Mouse (Mus musculus): ENCODE measurements around the gene Gpr143. TPM values are rescaled to one million over a fixed set of nuclear protein-coding genes. Genes with fewer than 3 reads are reported as not detected.
"Not testable (repeated sequence)": the region's sequence is repeated elsewhere in the genome, so short reads cannot be mapped to it uniquely, and the experiment has no call there.

The Gpr143 gene
- total RNA-seq, 1 experiment, result 0.67 TPM

DNA sequence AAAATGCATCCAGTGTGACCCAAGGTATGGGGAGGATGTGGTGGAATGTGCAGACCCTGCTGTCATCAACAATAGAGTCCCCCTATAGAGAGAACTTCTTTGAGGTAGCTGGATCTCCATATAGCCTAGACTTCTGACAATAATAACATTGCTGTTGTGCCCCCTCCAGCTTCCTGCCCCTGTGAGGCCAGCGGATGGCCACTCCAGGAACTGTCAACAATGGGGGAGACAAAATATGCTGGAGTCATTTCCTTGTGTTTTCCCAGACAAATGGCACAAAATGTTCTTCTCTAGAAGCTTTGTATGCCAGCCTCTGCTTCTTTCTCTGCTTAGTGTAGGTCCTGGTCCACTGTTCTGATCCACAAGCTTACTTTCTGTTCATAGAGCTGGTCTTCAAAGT, 6.4 kb downstream of the Gpr143 start:
- DNase-seq (ENCODE audit: low read depth, low spot score), result no peak
- Histone ChIP-seq H3K9me3 (ENCODE audit: control insufficient read depth, insufficient read depth, low read depth, low read length) (no peaks in the 10 kb centered on the region), H3K9ac (ENCODE audit: insufficient read depth, low read depth, low read length, poor library complexity, severe bottlenecking) (no peak overlapping the region), H3K4me3 (ENCODE audit: insufficient read depth in 1 of 2, low read depth in 1 of 2, low read length in 2 of 2, poor library complexity in 1 of 2, severe bottlenecking in 1 of 2) (no peak overlapping the region), H3K27ac (ENCODE audit: insufficient read depth, low read depth, low read length, poor library complexity, severe bottlenecking) (no peak overlapping the region), H3K4me1 (ENCODE audit: control insufficient read depth in 2 of 2, insufficient read depth in 2 of 2, low read length in 2 of 2, poor library complexity in 1 of 2) (no peaks in the 10 kb centered on the region), H3K36me3 (ENCODE audit: control insufficient read depth, insufficient read depth, low read length, poor library complexity, severe bottlenecking) (no peaks in the 10 kb centered on the region)
- no peak for TF ChIP-seq ZNF384 (IDR thresholded peaks at IDR 0.05; ENCODE audit: low read depth, low read length)
- no peak for TF ChIP-seq CHD2 (IDR thresholded peaks at IDR 0.05; ENCODE audit: low read depth, low read length)
- no peak for TF ChIP-seq HCFC1 (IDR thresholded peaks at IDR 0.05; ENCODE audit: borderline replicate concordance, insufficient read depth, low read length)
- no peak for TF ChIP-seq MAFK (IDR thresholded peaks at IDR 0.05; ENCODE audit: insufficient read depth, low read depth, low read length)
- TF ChIP-seq ZC3H11A (IDR thresholded peaks at IDR 0.05; ENCODE audit: borderline replicate concordance, low read depth, low read length), result no peak
- in situ Hi-C loops (cut with MboI; ENCODE audit: low sequenced_read_pairs in 2 of 2, unreplicated experiment in 2 of 2), result no loop called here

DNA sequence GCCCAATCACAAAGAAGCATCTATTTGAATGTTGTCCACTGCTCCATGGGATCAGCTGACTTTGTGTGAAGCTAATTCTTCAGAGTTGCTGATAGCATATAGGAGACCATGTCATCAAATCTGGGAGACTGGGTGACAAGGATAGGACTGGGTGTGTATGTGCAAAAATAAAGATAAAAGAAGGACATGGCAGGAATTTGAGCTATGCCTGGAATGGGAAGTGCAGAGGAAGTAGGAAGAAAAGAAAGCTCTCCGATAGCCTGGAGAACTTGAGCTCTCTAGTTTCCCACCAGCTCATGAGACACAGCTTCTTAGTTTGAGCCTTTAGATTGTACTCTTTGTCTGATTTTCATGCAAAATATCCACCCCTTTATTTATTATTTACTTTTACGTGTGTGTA, 6.9 kb downstream of the Gpr143 start:
- H3K4me1 ChIP-seq (ENCODE audit: control insufficient read depth in 2 of 2, insufficient read depth in 2 of 2, low read length in 2 of 2, poor library complexity in 1 of 2), result no peaks in the 10 kb centered on the region
- no peak for DNase-seq (ENCODE audit: low read depth, low spot score)
- no peaks in the 10 kb centered on the region for H3K9me3 ChIP-seq (ENCODE audit: control insufficient read depth, insufficient read depth, low read depth, low read length)
- H3K9ac ChIP-seq (ENCODE audit: insufficient read depth, low read depth, low read length, poor library complexity, severe bottlenecking), result no peak overlapping the region
- no peak overlapping the region for H3K4me3 ChIP-seq (ENCODE audit: insufficient read depth in 1 of 2, low read depth in 1 of 2, low read length in 2 of 2, poor library complexity in 1 of 2, severe bottlenecking in 1 of 2)
- no peaks in the 10 kb centered on the region for H3K36me3 ChIP-seq (ENCODE audit: control insufficient read depth, insufficient read depth, low read length, poor library complexity, severe bottlenecking)
- no peak for TF ChIP-seq MAFK (IDR thresholded peaks at IDR 0.05; ENCODE audit: insufficient read depth, low read depth, low read length)
- TF ChIP-seq ZC3H11A (IDR thresholded peaks at IDR 0.05; ENCODE audit: borderline replicate concordance, low read depth, low read length), result no peak
- TF ChIP-seq CHD2 (IDR thresholded peaks at IDR 0.05; ENCODE audit: low read depth, low read length), result no peak
- TF ChIP-seq ZNF384 (IDR thresholded peaks at IDR 0.05; ENCODE audit: low read depth, low read length), result no peak
- no peak for TF ChIP-seq HCFC1 (IDR thresholded peaks at IDR 0.05; ENCODE audit: borderline replicate concordance, insufficient read depth, low read length)
- in situ Hi-C loops (cut with MboI; ENCODE audit: low sequenced_read_pairs in 2 of 2, unreplicated experiment in 2 of 2), result no loop called here
- H3K27ac ChIP-seq (ENCODE audit: insufficient read depth, low read depth, low read length, poor library complexity, severe bottlenecking), result no peak overlapping the region

DNA sequence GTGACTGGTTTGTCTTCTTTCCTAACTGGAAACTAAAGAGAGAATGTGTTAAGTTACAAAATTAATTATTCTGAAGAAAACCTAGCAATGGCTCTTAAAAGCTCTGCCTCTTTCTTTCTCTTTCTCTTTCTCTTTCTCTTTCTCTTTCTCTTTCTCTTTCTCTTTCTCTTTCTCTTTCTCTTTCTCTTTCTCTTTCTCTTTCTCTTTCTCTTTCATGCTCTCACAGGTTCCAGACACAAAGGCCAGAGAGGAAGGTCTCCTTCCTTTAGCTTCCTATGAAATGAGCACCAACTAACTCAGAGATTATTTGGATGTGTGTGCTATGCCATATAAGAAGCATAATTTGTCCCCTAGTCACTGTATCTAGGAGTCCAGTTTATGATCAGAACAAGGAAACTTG, 23.6 kb downstream of the Gpr143 start:
- no peak for DNase-seq (ENCODE audit: low read depth, low spot score)
- Histone ChIP-seq H3K4me1 (ENCODE audit: control insufficient read depth in 2 of 2, insufficient read depth in 2 of 2, low read length in 2 of 2, poor library complexity in 1 of 2) (no peaks in the 10 kb centered on the region), H3K9ac (ENCODE audit: insufficient read depth, low read depth, low read length, poor library complexity, severe bottlenecking) (no peak overlapping the region), H3K27ac (ENCODE audit: insufficient read depth, low read depth, low read length, poor library complexity, severe bottlenecking) (no peak overlapping the region), H3K36me3 (ENCODE audit: control insufficient read depth, insufficient read depth, low read length, poor library complexity, severe bottlenecking) (no peaks in the 10 kb centered on the region), H3K4me3 (ENCODE audit: insufficient read depth in 1 of 2, low read depth in 1 of 2, low read length in 2 of 2, poor library complexity in 1 of 2, severe bottlenecking in 1 of 2) (no peak overlapping the region), H3K9me3 (ENCODE audit: control insufficient read depth, insufficient read depth, low read depth, low read length) (no peaks in the 10 kb centered on the region)
- in situ Hi-C loops (cut with MboI; ENCODE audit: low sequenced_read_pairs in 2 of 2, unreplicated experiment in 2 of 2), result loop anchor here in 1 of 2 experiments (25.0 kb wide), 1 partner anchor 193 kb away; no protein-coding TSS in a partner anchor
- TF ChIP-seq MAFK (IDR thresholded peaks at IDR 0.05; ENCODE audit: insufficient read depth, low read depth, low read length), result no peak
- no peak for TF ChIP-seq HCFC1 (IDR thresholded peaks at IDR 0.05; ENCODE audit: borderline replicate concordance, insufficient read depth, low read length)
- TF ChIP-seq ZC3H11A (IDR thresholded peaks at IDR 0.05; ENCODE audit: borderline replicate concordance, low read depth, low read length), result no peak
- no peak for TF ChIP-seq CHD2 (IDR thresholded peaks at IDR 0.05; ENCODE audit: low read depth, low read length)
- TF ChIP-seq ZNF384 (IDR thresholded peaks at IDR 0.05; ENCODE audit: low read depth, low read length), result no peak

DNA sequence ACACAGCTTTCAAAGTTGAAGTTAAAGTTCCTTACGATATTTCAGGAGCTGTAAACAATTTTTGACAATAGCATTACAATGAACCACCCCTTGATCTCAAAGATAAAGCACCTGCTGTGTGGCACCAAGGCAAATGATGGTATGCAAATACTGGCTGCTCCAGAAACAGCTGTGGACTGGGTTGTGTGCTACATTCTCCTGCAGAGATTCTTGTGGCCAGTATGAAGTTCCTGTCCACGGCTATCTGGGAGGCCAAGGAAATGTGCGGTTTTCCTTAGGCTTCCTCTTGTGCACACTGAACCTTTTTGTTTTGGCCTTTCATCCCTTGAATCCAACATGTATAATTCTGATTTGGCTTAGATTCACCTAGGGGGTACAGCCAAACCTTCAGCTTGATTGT, 31.6 kb downstream of the Gpr143 start:
- H3K36me3 ChIP-seq (ENCODE audit: control insufficient read depth, insufficient read depth, low read length, poor library complexity, severe bottlenecking), result no peaks in the 10 kb centered on the region
- TF ChIP-seq MAFK (IDR thresholded peaks at IDR 0.05; ENCODE audit: insufficient read depth, low read depth, low read length) (no peak), CHD2 (IDR thresholded peaks at IDR 0.05; ENCODE audit: low read depth, low read length) (no peak), ZC3H11A (IDR thresholded peaks at IDR 0.05; ENCODE audit: borderline replicate concordance, low read depth, low read length) (no peak), HCFC1 (IDR thresholded peaks at IDR 0.05; ENCODE audit: borderline replicate concordance, insufficient read depth, low read length) (no peak), ZNF384 (IDR thresholded peaks at IDR 0.05; ENCODE audit: low read depth, low read length) (no peak)
- no peak overlapping the region for H3K27ac ChIP-seq (ENCODE audit: insufficient read depth, low read depth, low read length, poor library complexity, severe bottlenecking)
- no peak overlapping the region for H3K9ac ChIP-seq (ENCODE audit: insufficient read depth, low read depth, low read length, poor library complexity, severe bottlenecking)
- no peak overlapping the region for H3K4me3 ChIP-seq (ENCODE audit: insufficient read depth in 1 of 2, low read depth in 1 of 2, low read length in 2 of 2, poor library complexity in 1 of 2, severe bottlenecking in 1 of 2)
- no peaks in the 10 kb centered on the region for H3K9me3 ChIP-seq (ENCODE audit: control insufficient read depth, insufficient read depth, low read depth, low read length)
- no peaks in the 10 kb centered on the region; a peak in 1 of 4 replicates for H3K4me1 ChIP-seq (ENCODE audit: control insufficient read depth in 2 of 2, insufficient read depth in 2 of 2, low read length in 2 of 2, poor library complexity in 1 of 2)
- DNase-seq (ENCODE audit: low read depth, low spot score), result no peak
- in situ Hi-C loops (cut with MboI; ENCODE audit: low sequenced_read_pairs in 2 of 2, unreplicated experiment in 2 of 2), result loop anchor here (10.0 to 25.0 kb wide), 2 partner anchors 109 to 201 kb away; no protein-coding TSS in a partner anchor

DNA sequence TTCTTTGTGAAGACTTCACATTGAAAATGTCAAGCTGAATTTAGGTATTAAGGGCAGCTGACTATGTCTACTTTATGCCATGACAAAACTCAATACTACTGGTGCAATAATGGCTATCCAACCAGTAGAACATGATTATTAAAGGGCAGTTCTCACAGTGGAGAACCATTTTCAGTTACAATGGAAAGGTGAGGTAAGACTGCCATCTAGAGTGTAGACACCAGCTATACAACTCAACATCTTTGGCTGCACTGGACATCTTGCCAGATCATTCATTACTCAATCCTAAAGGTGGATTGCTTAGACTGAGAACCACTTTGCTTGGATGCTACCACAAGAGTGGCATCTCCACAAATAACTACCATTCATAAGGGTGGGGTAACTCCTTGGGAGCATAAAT, 37.3 kb downstream of the Gpr143 start:
- no peak for DNase-seq (ENCODE audit: low read depth, low spot score)
- Histone ChIP-seq H3K9me3 (ENCODE audit: control insufficient read depth, insufficient read depth, low read depth, low read length) (no peaks in the 10 kb centered on the region), H3K4me1 (ENCODE audit: control insufficient read depth in 2 of 2, insufficient read depth in 2 of 2, low read length in 2 of 2, poor library complexity in 1 of 2) (no peaks in the 10 kb centered on the region; a peak in 1 of 4 replicates), H3K9ac (ENCODE audit: insufficient read depth, low read depth, low read length, poor library complexity, severe bottlenecking) (no peak overlapping the region), H3K36me3 (ENCODE audit: control insufficient read depth, insufficient read depth, low read length, poor library complexity, severe bottlenecking) (no peaks in the 10 kb centered on the region), H3K4me3 (ENCODE audit: insufficient read depth in 1 of 2, low read depth in 1 of 2, low read length in 2 of 2, poor library complexity in 1 of 2, severe bottlenecking in 1 of 2) (no peak overlapping the region), H3K27ac (ENCODE audit: insufficient read depth, low read depth, low read length, poor library complexity, severe bottlenecking) (no peak overlapping the region)
- in situ Hi-C loops (cut with MboI; ENCODE audit: low sequenced_read_pairs in 2 of 2, unreplicated experiment in 2 of 2), result loop anchor here (5.0 to 25.0 kb wide), 3 partner anchors 114 to 207 kb away; no protein-coding TSS in a partner anchor
- TF ChIP-seq HCFC1 (IDR thresholded peaks at IDR 0.05; ENCODE audit: borderline replicate concordance, insufficient read depth, low read length) (no peak), CHD2 (IDR thresholded peaks at IDR 0.05; ENCODE audit: low read depth, low read length) (no peak), ZC3H11A (IDR thresholded peaks at IDR 0.05; ENCODE audit: borderline replicate concordance, low read depth, low read length) (peak; percentile 55), MAFK (IDR thresholded peaks at IDR 0.05; ENCODE audit: insufficient read depth, low read depth, low read length) (no peak), ZNF384 (IDR thresholded peaks at IDR 0.05; ENCODE audit: low read depth, low read length) (no peak)

DNA sequence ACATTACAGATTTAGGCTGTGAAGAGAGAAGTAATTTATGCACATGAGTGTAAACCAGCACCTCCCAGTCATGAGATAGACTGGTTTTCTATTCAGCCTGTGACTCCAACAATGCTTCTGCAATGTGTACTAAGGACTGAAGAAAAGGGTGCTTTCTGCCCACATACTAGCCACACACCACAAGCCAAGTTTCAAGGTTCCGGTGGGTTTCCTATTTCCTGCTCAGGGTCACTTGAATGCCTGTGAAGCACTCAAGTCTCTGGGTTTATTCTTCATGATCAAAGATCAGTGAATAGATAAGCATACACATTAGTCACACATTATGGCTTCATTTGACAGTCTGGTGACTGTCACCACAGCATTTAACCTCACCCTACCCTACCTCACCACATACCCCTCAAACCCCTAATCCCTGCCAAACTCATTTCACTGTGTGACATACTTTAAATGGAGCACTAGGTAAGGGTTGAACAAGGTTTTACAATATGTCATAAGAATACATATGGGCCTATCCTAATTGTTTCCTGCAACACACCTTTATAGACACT, 49.4 kb downstream of the Gpr143 start:
- not testable (repeated sequence) for DNase-seq (ENCODE audit: low read depth, low spot score); H3K4me1 ChIP-seq (ENCODE audit: control insufficient read depth in 2 of 2, insufficient read depth in 2 of 2, low read length in 2 of 2, poor library complexity in 1 of 2); H3K9me3 ChIP-seq (ENCODE audit: control insufficient read depth, insufficient read depth, low read depth, low read length); H3K27ac ChIP-seq (ENCODE audit: insufficient read depth, low read depth, low read length, poor library complexity, severe bottlenecking); H3K36me3 ChIP-seq (ENCODE audit: control insufficient read depth, insufficient read depth, low read length, poor library complexity, severe bottlenecking); H3K4me3 ChIP-seq (ENCODE audit: insufficient read depth in 1 of 2, low read depth in 1 of 2, low read length in 2 of 2, poor library complexity in 1 of 2, severe bottlenecking in 1 of 2); H3K9ac ChIP-seq (ENCODE audit: insufficient read depth, low read depth, low read length, poor library complexity, severe bottlenecking)
- in situ Hi-C loops (cut with MboI; ENCODE audit: low sequenced_read_pairs in 2 of 2, unreplicated experiment in 2 of 2), result loop anchor here in 1 of 2 experiments (10.0 kb wide), 1 partner anchor 1844 kb away; no protein-coding TSS in a partner anchor

Data from ES-E14 (cell line).